Comparison of ENCODE assay signal across 15 mouse cellular contexts in genomic region chr2:33086016-33086596, GRCm38 (mm10). TPM values are rescaled to one million over a fixed set of nuclear protein-coding genes. Genes with fewer than 3 reads are reported as not detected.
A peak's percentile ranks its signal among the peaks of the same experiment; 100 is the strongest.
DNase-seq lines count a peak whose midpoint lies in the region; ATAC-seq and TF ChIP-seq lines count a peak whose summit lies in the region.
"Had no signal": no experiment of that assay in that cellular context is flagged by ENCODE, and none has a peak within 500 bp of the region (broad histone marks: within the 10 kb centered on the region; RNA-seq: fewer than 3 reads in every experiment).

No protein-coding gene starts in this region.

- no peak for TF ChIP-seq CTCF in forebrain, postnatal 0 days (IDR thresholded peaks at IDR 0.05; ENCODE audit: low read depth)
- no peak for TF ChIP-seq CTCF in lung, postnatal 0 days (IDR thresholded peaks at IDR 0.05)

- peak overlapping the region; percentile 12 for H3K4me3 ChIP-seq in midbrain, embryonic 14.5 days (replicated peaks; ENCODE audit: low read depth, low read length)
- H3K4me3 ChIP-seq in midbrain, embryonic 10.5 days = no peak overlapping the region
- H3K4me3 ChIP-seq in forebrain, postnatal 0 days (ENCODE audit: low read depth, low read length) = peak overlapping the region; percentile 15
- peak overlapping the region; percentile 19; the same call in 1 of the 2 replicates for H3K4me3 ChIP-seq in neural tube, embryonic 15.5 days (replicated peaks)
- no peak overlapping the region for H3K4me3 ChIP-seq in lung, postnatal 0 days (ENCODE audit: low read depth, low read length)
- H3K4me3 ChIP-seq: liver, embryonic 15.5 days; megakaryocyte, embryonic 14.5 days; myocyte had no signal

- TF ChIP-seq EP300 in lung, postnatal 0 days (IDR thresholded peaks at IDR 0.05) = no peak

- no peak for DNase-seq in frontal cortex, postnatal 36 days (ENCODE audit: low spot score in 2 of 2)
- peak; percentile 61 for DNase-seq in midbrain, embryonic 14.5 days
- no peak for DNase-seq in midbrain, embryonic 10.5 days (ENCODE audit: low spot score)
- peak; percentile 54 for DNase-seq in forebrain, postnatal 0 days
- DNase-seq in lung, postnatal 0 days (ENCODE audit: low spot score) = no peak
- DNase-seq: adrenal gland, postnatal 25 days; heart, adult 18-20 months; kidney, adult 2 months; kidney, postnatal 14 days; lung, postnatal 14 days had no signal

- H3K9ac ChIP-seq in midbrain, embryonic 14.5 days (replicated peaks; ENCODE audit: low read length) = peak overlapping the region; percentile 24; the same call in 1 of the 2 replicates
- H3K9ac ChIP-seq in forebrain, postnatal 0 days = no peak overlapping the region
- no peak overlapping the region for H3K9ac ChIP-seq in neural tube, embryonic 15.5 days (replicated peaks)
- H3K9ac ChIP-seq in lung, postnatal 0 days (replicated peaks; ENCODE audit: low read depth) = no peak overlapping the region
- H3K9ac ChIP-seq: liver, embryonic 15.5 days had no signal

- peak; percentile 12; the same call in 1 of the 2 replicates for ATAC-seq in frontal cortex, adult (ENCODE audit: low TSS enrichment)
- no peak for ATAC-seq in midbrain, embryonic 14.5 days (ENCODE audit: low FRiP score, low TSS enrichment)
- peak; percentile 58; the same call in 1 of the 2 replicates for ATAC-seq in forebrain, postnatal 0 days
- ATAC-seq in neural tube, embryonic 15.5 days (ENCODE audit: low FRiP score) = no peak
- ATAC-seq in lung, postnatal 0 days = no peak

- WGBS in midbrain, embryonic 14.5 days = 33% methylated on average over 7 of the region's 7 CpGs
- 49% methylated on average over 7 of the region's 7 CpGs for WGBS in midbrain, embryonic 10.5 days
- 31% methylated on average over 7 of the region's 7 CpGs for WGBS in forebrain, postnatal 0 days
- 53% methylated on average over 7 of the region's 7 CpGs for WGBS in neural tube, embryonic 15.5 days
- WGBS in lung, postnatal 0 days = 69% methylated on average over 7 of the region's 7 CpGs

- no peaks in the 10 kb centered on the region for H3K27me3 ChIP-seq in midbrain, embryonic 14.5 days (ENCODE audit: control insufficient read depth, insufficient read depth, low read length)
- H3K27me3 ChIP-seq in midbrain, embryonic 10.5 days (ENCODE audit: low read depth, poor library complexity, severe bottlenecking) = no peaks in the 10 kb centered on the region
- no peaks in the 10 kb centered on the region for H3K27me3 ChIP-seq in forebrain, postnatal 0 days (ENCODE audit: insufficient read depth, low read length)
- no peaks in the 10 kb centered on the region for H3K27me3 ChIP-seq in neural tube, embryonic 15.5 days (replicated peaks)
- H3K27me3 ChIP-seq in lung, postnatal 0 days (replicated peaks; ENCODE audit: insufficient read depth, low read length) = no peaks in the 10 kb centered on the region
- H3K27me3 ChIP-seq: liver, embryonic 15.5 days had no signal

- no peaks in the 10 kb centered on the region for H3K36me3 ChIP-seq in midbrain, embryonic 14.5 days (ENCODE audit: control insufficient read depth, insufficient read depth, low read length)
- H3K36me3 ChIP-seq in midbrain, embryonic 10.5 days = no peaks in the 10 kb centered on the region
- no peaks in the 10 kb centered on the region for H3K36me3 ChIP-seq in forebrain, postnatal 0 days (ENCODE audit: insufficient read depth)
- no peaks in the 10 kb centered on the region for H3K36me3 ChIP-seq in neural tube, embryonic 15.5 days
- H3K36me3 ChIP-seq in lung, postnatal 0 days (ENCODE audit: insufficient read depth, low read length) = no peaks in the 10 kb centered on the region
- H3K36me3 ChIP-seq: liver, embryonic 15.5 days had no signal

- peak overlapping the region; percentile 53 for H3K27ac ChIP-seq in midbrain, embryonic 14.5 days (replicated peaks; ENCODE audit: low read depth, low read length)
- no peak overlapping the region for H3K27ac ChIP-seq in midbrain, embryonic 10.5 days (replicated peaks)
- peak overlapping the region; percentile 75 for H3K27ac ChIP-seq in forebrain, postnatal 0 days (ENCODE audit: low read depth, low read length)
- peak overlapping the region; percentile 67 for H3K27ac ChIP-seq in neural tube, embryonic 15.5 days (replicated peaks)
- no peak overlapping the region for H3K27ac ChIP-seq in lung, postnatal 0 days (ENCODE audit: low read length)
- H3K27ac ChIP-seq: liver, embryonic 15.5 days had no signal

- H3K9me3 ChIP-seq in midbrain, embryonic 14.5 days (ENCODE audit: control insufficient read depth, low read length) = no peaks in the 10 kb centered on the region
- H3K9me3 ChIP-seq in midbrain, embryonic 10.5 days (replicated peaks) = no peaks in the 10 kb centered on the region
- H3K9me3 ChIP-seq in forebrain, postnatal 0 days (ENCODE audit: low read length) = no peaks in the 10 kb centered on the region
- H3K9me3 ChIP-seq in neural tube, embryonic 15.5 days (replicated peaks) = no peaks in the 10 kb centered on the region
- no peaks in the 10 kb centered on the region for H3K9me3 ChIP-seq in lung, postnatal 0 days (ENCODE audit: low read length)
- H3K9me3 ChIP-seq: liver, embryonic 15.5 days; megakaryocyte, embryonic 14.5 days had no signal

- peak overlapping the region; percentile 29 for H3K4me2 ChIP-seq in midbrain, embryonic 14.5 days (ENCODE audit: low read length)
- H3K4me2 ChIP-seq in forebrain, postnatal 0 days (ENCODE audit: low read depth) = peak overlapping the region; percentile 30
- peak overlapping the region; percentile 30 for H3K4me2 ChIP-seq in neural tube, embryonic 15.5 days
- no peak overlapping the region for H3K4me2 ChIP-seq in lung, postnatal 0 days (replicated peaks; ENCODE audit: low read depth, low read length)
- H3K4me2 ChIP-seq: liver, embryonic 15.5 days had no signal

- H3K4me1 ChIP-seq in midbrain, embryonic 14.5 days (ENCODE audit: control insufficient read depth, insufficient read depth, low read length) = no peaks in the 10 kb centered on the region
- no peaks in the 10 kb centered on the region for H3K4me1 ChIP-seq in midbrain, embryonic 10.5 days
- H3K4me1 ChIP-seq in forebrain, postnatal 0 days (ENCODE audit: insufficient read depth) = peaks cover 6% of the 10 kb centered on the region
- H3K4me1 ChIP-seq in neural tube, embryonic 15.5 days = peaks cover 6% of the 10 kb centered on the region; the same call in 1 of the 2 replicates
- no peaks in the 10 kb centered on the region for H3K4me1 ChIP-seq in lung, postnatal 0 days (ENCODE audit: insufficient read depth, low read depth, low read length)
- H3K4me1 ChIP-seq: liver, embryonic 15.5 days had no signal

RNA-seq across cellular contexts. Expression of gene Garnl3, which starts 45.3 kb away (rescaled TPM):
- polyA plus RNA-seq in midbrain, embryonic 14.5 days (2014; fragmentation: Nextera tagmentation; extraction: Ambion mirVana) = 44.4 and 51.1 TPM in 2 replicates
- polyA plus RNA-seq in midbrain, embryonic 10.5 days (2016; fragmentation: Nextera tagmentation; extraction: Ambion mirVana) = 10.3 and 11.1 TPM in 2 replicates
- total RNA-seq in forebrain, postnatal 0 days (2014; rRNA removed) = 114 and 139 TPM in 2 replicates
- 43.7 and 49.8 TPM in 2 replicates for polyA plus RNA-seq in forebrain, postnatal 0 days (2015; fragmentation: Nextera tagmentation; extraction: Ambion mirVana)
- polyA plus RNA-seq in neural tube, embryonic 15.5 days (2015; fragmentation: Nextera tagmentation; extraction: Ambion mirVana) = 49.6 and 62.3 TPM in 2 replicates
- polyA plus RNA-seq in lung, postnatal 0 days (2015; fragmentation: Nextera tagmentation; extraction: Ambion mirVana) = 5.9 and 8.5 TPM in 2 replicates

Comparison
In these comparisons a context has a peak if more than half of its experiments do, and no peak if none do; other contexts are left out.
1. DNase-seq: peak in midbrain, embryonic 14.5 days (single experiment) and forebrain, postnatal 0 days (single experiment); none in frontal cortex, postnatal 36 days (0 of 2), midbrain, embryonic 10.5 days (single experiment) and lung, postnatal 0 days (single experiment).
2. H3K27ac ChIP-seq: peak in midbrain, embryonic 14.5 days (single experiment), forebrain, postnatal 0 days (single experiment) and neural tube, embryonic 15.5 days (single experiment); none in midbrain, embryonic 10.5 days (single experiment) and lung, postnatal 0 days (single experiment).
3. H3K4me3 ChIP-seq: peak in midbrain, embryonic 14.5 days (single experiment), forebrain, postnatal 0 days (single experiment) and neural tube, embryonic 15.5 days (single experiment); none in midbrain, embryonic 10.5 days (single experiment) and lung, postnatal 0 days (single experiment).
4. ATAC-seq: peak in frontal cortex, adult (single experiment) and forebrain, postnatal 0 days (single experiment); none in midbrain, embryonic 14.5 days (single experiment), neural tube, embryonic 15.5 days (single experiment) and lung, postnatal 0 days (single experiment).